Mouse (Mus musculus) cortical plate, adult 2 months (tissue): Measurements from ENCODE around the gene Rnf151.

Source experiments
- CTCF ChIP-seq: fragments of 200-500 bp; IDR thresholded peaks from 2 replicates; pipeline ENCODE4 v1.5.1; 2011; ENCODE audit warnings: mild to moderate bottlenecking, control low read depth, low read length; ENCODE audit not compliant: insufficient read depth; ENCODE audit errors: extremely low read depth
- POLR2A ChIP-seq: fragments of 200-500 bp; IDR thresholded peaks from 2 replicates; pipeline ENCODE4 v1.6.1; 2011; ENCODE audit warnings: mild to moderate bottlenecking, low read length, control low read depth; ENCODE audit not compliant: insufficient read depth; ENCODE audit errors: extremely low read depth

DNA sequence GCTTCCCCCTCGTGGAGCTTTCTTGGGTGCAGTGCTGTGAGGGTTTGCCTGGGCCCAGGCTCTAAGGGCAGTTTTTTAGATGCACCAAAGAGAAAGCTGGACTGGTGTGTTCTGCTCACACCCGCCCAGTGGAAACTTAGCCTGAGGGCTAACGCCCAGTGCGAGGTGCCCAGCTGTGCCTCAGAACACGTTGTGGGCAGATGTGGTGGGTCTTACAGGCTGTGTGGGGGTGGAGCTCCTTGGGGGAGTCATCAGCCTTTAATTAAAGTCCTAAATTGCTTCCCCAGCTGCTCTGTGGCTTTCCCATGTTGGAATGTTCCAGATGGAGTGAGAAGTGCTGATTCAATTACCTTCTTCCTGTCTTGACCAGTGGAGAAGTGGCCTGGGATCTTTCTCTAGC is 43.3 kb upstream of the Rnf151 start:
- TF ChIP-seq POLR2A: no peak
- no peak for TF ChIP-seq CTCF
